Mouse (Mus musculus) neural tube, embryonic 14.5 days (tissue): ENCODE measurements at regions not wholly inside any gene's neighbourhood (a gene's known extent, or its start where the extent isn't known, plus 50 kb on each side); places are given as distances from the start of the nearest gene placed in this dataset.
"Not testable (repeated sequence)": the region's sequence is repeated elsewhere in the genome, so short reads cannot be mapped to it uniquely, and the experiment has no call there.

Experiments used
- ATAC-seq: fragments of 200-750 bp; cut with Nextera tagmentation; 2 replicates; pipeline ENCODE4 v1.8.0; 2017; ENCODE audit warnings: low read depth, mild to moderate bottlenecking, moderate TSS enrichment, moderate library complexity
- H3K27ac ChIP-seq: fragments of 300-500 bp; sonication (generic); 2 replicates; pipeline ENCODE4 v1.5.1; 2014; ENCODE audit warnings: low read depth, mild to moderate bottlenecking, control low read depth, low read length, moderate library complexity, mixed read lengths
- H3K27me3 ChIP-seq: fragments of 300-500 bp; sonication (generic); 2 replicates; pipeline ENCODE4 v1.6.1; 2014; ENCODE audit warnings: low read length; ENCODE audit not compliant: control insufficient read depth, insufficient read depth
- H3K36me3 ChIP-seq: fragments of 300-500 bp; sonication (generic); 2 replicates; pipeline ENCODE4 v1.6.1; 2014; ENCODE audit warnings: low read length, mixed read lengths; ENCODE audit not compliant: control insufficient read depth, insufficient read depth
- H3K4me1 ChIP-seq: fragments of 300-500 bp; sonication (generic); 2 replicates; pipeline ENCODE4 v1.6.1; 2014; ENCODE audit warnings: low read length; ENCODE audit not compliant: control insufficient read depth, insufficient read depth
- H3K4me2 ChIP-seq: fragments of 300-500 bp; sonication (generic); 2 replicates; pipeline ENCODE4 v1.6.1; 2014; ENCODE audit warnings: mild to moderate bottlenecking, low read depth, low read length, control low read depth
- H3K4me3 ChIP-seq: fragments of 300-500 bp; sonication (generic); 2 replicates; pipeline ENCODE4 v1.5.1; 2014; ENCODE audit warnings: low read depth, low read length, control low read depth, mixed read lengths
- H3K9ac ChIP-seq: fragments of 300-500 bp; sonication (generic); replicated peaks from 2 replicates; pipeline ENCODE4 v1.6.1; 2014; ENCODE audit warnings: low read depth, mild to moderate bottlenecking, control low read depth, low read length, mixed read lengths
- H3K9me3 ChIP-seq: fragments of 300-500 bp; sonication (generic); 2 replicates; pipeline ENCODE4 v1.6.1; 2016; ENCODE audit warnings: low read length; ENCODE audit not compliant: control insufficient read depth
- WGBS: fragments of 180-500 bp; shearing (Covaris S2); extraction: QIAGEN DNeasy Blood & Tissue Kit; methylation state at CpG from one replicate; pipeline ENCODE4 v1.1.7; 2014; 5-methylcytosine and 5-hydroxymethylcytosine counted together

DNA sequence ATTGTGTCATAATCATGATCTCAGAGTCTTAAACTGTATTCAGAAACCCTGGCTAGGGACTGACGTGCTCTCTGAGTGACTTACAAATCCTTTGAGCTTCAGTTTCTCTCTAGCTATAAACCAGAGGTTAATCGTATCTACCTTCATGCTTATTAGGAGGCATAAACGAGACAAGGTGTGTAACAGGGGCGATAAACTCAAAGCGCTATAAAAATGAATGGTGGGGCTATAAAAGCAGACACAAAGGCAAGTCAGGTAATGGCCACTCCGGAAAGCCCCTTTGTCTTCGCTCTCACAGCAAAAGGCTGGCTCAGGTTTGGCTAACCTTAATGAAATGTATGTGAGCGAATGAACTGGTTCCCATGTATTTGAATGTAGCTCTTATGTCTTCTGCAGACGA lies 94.6 kb downstream of the Gm9817 start:
- H3K4me2 ChIP-seq = no peak overlapping the region
- no peak for ATAC-seq

DNA sequence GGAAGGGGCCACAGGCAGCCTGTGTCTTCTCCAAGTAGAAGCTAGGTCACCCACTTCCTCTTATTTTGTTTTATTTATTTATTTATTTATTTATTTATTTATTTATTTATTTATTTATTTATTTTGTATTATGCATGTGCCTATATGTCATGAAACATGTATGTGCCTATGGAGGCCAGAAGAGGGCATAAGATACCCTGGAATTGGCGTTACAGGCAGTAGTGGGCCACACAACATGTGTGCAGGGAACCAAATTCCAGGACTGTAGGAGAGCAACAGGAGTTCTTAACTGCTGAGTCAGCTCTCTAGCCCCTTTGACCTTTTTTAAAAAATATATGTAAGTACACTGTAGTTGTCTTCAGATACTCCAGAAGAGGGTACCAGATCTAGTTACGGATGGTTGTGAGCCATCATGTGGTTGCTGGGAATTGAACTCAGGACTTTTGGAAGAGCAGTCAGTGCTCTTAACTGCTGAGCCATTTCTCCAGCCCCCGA lies 97.3 kb downstream of the Gm9817 start:
- H3K27ac ChIP-seq, H3K4me2 ChIP-seq, ATAC-seq, H3K4me3 ChIP-seq, H3K27me3 ChIP-seq, H3K36me3 ChIP-seq, H3K9ac ChIP-seq, H3K4me1 ChIP-seq, H3K9me3 ChIP-seq: not testable (repeated sequence)
- 89% methylated on average over 3 of the region's 3 CpGs for WGBS

More for the DNA sequence above, 94.6 kb downstream of the Gm9817 start:
- 24% methylated on average over 9 of the region's 9 CpGs for WGBS
- Histone ChIP-seq H3K36me3 (no peaks in the 10 kb centered on the region), H3K27ac (no peak overlapping the region; the same call in 1 of the 2 replicates), H3K4me3 (no peak overlapping the region), H3K9ac (no peak overlapping the region), H3K27me3 (no peaks in the 10 kb centered on the region), H3K9me3 (no peaks in the 10 kb centered on the region; the same call in 1 of the 2 replicates), H3K4me1 (no peaks in the 10 kb centered on the region)

DNA sequence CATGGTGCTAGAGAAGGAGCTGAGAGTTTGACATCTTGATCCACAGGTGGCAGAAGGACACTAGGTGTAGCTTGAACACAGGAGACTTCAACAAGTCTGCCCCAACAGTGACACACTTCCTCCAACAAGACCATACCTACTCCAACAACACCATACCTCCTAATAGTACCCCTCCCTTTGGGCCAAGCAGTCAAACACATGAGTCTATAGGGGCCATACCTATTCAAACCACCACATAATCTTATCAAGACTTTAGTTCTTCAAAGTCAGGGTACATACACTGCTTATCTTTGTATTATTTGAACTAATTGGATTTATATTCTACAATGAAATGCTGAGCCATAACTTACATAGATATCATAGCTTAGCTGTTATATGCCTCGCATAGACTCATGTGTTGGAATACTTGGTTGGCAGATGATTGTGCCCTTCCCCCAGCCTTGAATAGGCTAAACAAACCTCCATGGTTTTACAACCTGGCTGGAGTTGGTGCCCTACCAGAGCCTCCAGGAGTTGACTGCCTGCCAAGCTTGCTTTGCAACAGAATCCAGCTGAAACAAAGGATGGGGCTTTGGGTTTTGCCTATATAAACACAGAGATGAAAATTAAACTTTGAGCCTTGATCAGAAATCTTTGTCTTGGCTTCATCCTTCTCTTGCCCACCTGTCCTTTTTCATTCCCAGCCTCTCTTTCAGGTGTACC lies 103.2 kb downstream of the Gm9817 start:
- Histone ChIP-seq H3K27ac (no peak overlapping the region), H3K4me1 (no peaks in the 10 kb centered on the region), H3K4me2 (no peak overlapping the region), H3K27me3 (no peaks in the 10 kb centered on the region), H3K9ac (no peak overlapping the region), H3K4me3 (no peak overlapping the region), H3K36me3 (no peaks in the 10 kb centered on the region), H3K9me3 (no peaks in the 10 kb centered on the region)
- 98% methylated on average over 1 of the region's 1 CpGs for WGBS
- ATAC-seq = no peak

DNA sequence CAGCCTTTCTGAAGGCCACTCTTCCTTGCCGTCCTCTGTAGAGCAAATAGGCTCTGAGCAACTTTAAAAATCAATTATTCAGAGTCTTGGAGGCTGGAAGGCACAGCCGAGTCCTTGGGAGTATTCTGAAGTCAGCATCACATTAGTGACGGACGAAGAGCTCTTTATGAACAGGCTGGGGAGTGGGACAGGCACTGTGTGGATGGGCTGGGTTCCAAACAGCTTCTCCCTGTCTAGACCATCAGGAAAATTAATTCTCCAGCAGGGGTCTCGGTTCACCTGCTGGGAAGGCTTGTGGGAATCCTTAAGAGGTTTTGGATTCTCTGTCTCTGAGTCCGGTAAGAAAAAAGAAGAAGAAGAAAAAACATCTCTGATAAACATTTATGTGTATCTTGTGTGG lies 110.9 kb downstream of the Gm9817 start:
- peak; percentile 73; the same call in 1 of the 2 replicates for ATAC-seq
- Histone ChIP-seq H3K9me3 (no peaks in the 10 kb centered on the region), H3K27ac (no peak overlapping the region), H3K4me1 (peaks cover 3% of the 10 kb centered on the region; the same call in 1 of the 2 replicates), H3K9ac (no peak overlapping the region), H3K27me3 (no peaks in the 10 kb centered on the region), H3K4me2 (no peak overlapping the region), H3K36me3 (no peaks in the 10 kb centered on the region), H3K4me3 (no peak overlapping the region)
- 25% methylated on average over 6 of the region's 6 CpGs for WGBS

DNA sequence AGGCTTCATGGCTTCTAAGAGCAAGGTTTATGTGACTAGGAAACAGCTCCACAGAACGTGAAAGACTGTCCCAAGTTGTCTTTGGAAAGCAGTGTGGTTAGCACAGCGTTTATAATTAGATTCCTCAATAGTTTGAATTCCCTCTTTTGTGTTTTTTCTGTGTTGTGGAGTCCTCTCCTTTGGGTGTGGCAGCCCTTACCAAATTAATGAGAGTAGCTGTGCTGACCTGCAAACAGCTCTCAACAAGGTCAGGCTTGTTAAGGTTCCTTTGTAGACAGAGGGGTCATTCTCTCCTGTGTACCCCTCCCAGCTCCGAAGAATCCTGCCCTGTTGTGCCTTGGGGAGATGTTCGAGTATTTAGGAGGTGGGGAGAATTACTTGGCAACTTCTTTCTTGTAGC lies 111.7 kb downstream of the Gm9817 start:
- no peak for ATAC-seq
- H3K4me2 ChIP-seq = no peak overlapping the region
- no peaks in the 10 kb centered on the region for H3K36me3 ChIP-seq
- H3K9ac ChIP-seq = no peak overlapping the region
- peaks cover 3% of the 10 kb centered on the region; the same call in 1 of the 2 replicates for H3K4me1 ChIP-seq
- H3K27me3 ChIP-seq = no peaks in the 10 kb centered on the region
- no peak overlapping the region for H3K27ac ChIP-seq
- no peak overlapping the region for H3K4me3 ChIP-seq
- H3K9me3 ChIP-seq = no peaks in the 10 kb centered on the region
- WGBS = 57% methylated on average over 4 of the region's 4 CpGs

DNA sequence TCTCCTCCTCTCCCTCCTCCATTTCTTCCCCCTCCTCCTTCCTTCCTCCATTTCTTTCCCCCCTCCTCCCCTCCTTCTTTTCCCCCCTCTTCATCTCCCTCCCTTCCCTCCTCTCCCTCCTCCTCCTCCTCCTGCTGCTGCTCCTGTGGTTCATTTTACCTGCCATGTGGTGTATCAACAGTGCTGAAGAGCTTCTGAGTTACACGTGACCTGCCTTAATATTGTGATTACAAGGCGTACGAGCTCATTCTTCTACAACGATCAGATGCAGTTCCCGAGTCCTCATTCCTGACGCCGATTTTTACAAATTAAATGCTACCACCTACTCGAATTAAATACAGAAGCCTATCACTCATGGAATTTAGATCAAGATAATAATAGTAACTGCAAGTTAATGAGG lies 113.6 kb downstream of the Gm9817 start:
- Histone ChIP-seq H3K4me2 (no peak overlapping the region), H3K36me3 (no peaks in the 10 kb centered on the region)

DNA sequence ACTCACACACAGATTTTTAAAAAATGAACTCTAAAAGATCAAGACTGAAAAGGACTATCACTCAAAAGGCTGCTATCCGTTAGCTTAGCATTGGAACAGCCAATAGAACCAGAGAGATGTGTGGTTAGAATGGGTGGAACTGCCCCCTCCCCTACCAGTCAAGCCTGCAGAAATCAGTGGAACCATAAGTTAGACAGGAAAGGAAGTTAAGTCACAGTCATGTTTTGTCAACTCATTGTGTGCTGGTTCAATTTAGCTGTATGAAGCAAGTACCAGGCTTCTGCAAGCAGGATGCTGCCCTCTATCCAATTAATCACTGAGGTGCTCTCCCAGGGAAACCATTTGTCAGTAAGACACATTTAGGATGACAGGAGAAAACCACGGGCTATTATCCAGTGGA lies 117.1 kb downstream of the Gm9817 start:
- 70% methylated on average over 2 of the region's 2 CpGs for WGBS
- ATAC-seq = no peak
- no peak overlapping the region for H3K4me3 ChIP-seq

More for the DNA sequence above, 113.6 kb downstream of the Gm9817 start:
- H3K9ac ChIP-seq = no peak overlapping the region
- H3K4me3 ChIP-seq = no peak overlapping the region
- ATAC-seq = no peak
- H3K9me3 ChIP-seq = no peaks in the 10 kb centered on the region
- 48% methylated on average over 8 of the region's 8 CpGs for WGBS
- H3K27ac ChIP-seq = no peak overlapping the region
- no peaks in the 10 kb centered on the region for H3K27me3 ChIP-seq
- peaks cover 3% of the 10 kb centered on the region; the same call in 1 of the 2 replicates for H3K4me1 ChIP-seq

DNA sequence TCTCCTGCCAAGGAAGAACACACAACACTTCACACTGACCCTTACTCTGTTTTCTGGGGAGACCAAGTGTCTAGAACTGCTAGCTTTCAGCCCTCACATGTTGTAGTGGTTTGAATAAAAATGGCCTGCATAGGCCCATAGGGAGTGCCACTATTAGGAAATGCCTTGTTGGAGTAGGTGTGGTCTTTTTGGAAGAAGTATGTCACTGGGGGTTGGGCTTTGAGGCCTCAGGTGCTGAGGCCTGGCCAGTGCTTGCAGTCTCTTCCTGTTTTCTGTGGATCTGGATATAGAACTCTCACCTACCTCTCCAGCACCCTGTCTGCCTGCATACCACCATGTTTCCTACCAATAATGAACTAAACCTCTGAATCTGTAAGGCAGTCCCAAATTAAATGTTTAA lies 117.9 kb downstream of the Gm9817 start:
- H3K4me2 ChIP-seq = no peak overlapping the region
- no peaks in the 10 kb centered on the region for H3K27me3 ChIP-seq
- ATAC-seq = no peak
- H3K4me3 ChIP-seq = no peak overlapping the region
- no peak overlapping the region for H3K9ac ChIP-seq
- H3K9me3 ChIP-seq = no peaks in the 10 kb centered on the region
- H3K27ac ChIP-seq = no peak overlapping the region
- H3K4me1 ChIP-seq = no peaks in the 10 kb centered on the region
- no peaks in the 10 kb centered on the region for H3K36me3 ChIP-seq

More for the DNA sequence above, 117.1 kb downstream of the Gm9817 start:
- Histone ChIP-seq H3K27ac (no peak overlapping the region), H3K36me3 (no peaks in the 10 kb centered on the region), H3K4me1 (no peaks in the 10 kb centered on the region), H3K9ac (no peak overlapping the region), H3K4me2 (no peak overlapping the region), H3K27me3 (no peaks in the 10 kb centered on the region), H3K9me3 (no peaks in the 10 kb centered on the region)

DNA sequence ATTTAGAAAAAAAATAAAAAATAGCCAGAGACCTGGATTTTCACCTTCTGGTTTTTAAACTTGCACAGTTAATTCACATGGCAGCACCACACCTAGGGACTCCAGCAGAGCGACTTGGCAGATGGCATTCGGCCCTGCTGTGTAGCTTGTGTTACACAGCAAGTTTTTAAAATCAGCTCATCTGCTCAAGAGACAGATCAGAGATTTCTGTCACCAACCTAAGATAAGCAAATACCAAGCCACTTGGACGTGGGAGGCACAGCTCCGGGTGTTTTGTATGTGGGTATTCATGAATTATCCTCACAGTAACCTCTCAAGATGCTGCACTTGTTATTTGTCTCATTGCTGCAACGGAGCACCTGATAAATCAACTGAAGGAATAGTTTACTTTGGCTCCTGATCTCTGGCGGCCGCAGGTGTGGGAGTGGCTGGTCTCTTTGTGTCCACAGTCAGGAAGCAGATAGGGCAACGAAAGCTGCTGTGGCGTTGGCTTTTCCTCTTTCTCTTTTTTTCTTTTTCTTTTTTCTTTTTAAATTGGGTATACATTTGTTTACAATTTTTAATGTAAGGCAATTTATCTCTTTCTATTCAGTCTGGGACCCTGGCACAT lies 122.1 kb downstream of the Gm9817 start:
- Histone ChIP-seq H3K27ac (no peak overlapping the region), H3K27me3 (no peaks in the 10 kb centered on the region), H3K4me3 (no peak overlapping the region), H3K36me3 (no peaks in the 10 kb centered on the region), H3K9ac (no peak overlapping the region), H3K4me1 (no peaks in the 10 kb centered on the region), H3K9me3 (no peaks in the 10 kb centered on the region), H3K4me2 (no peak overlapping the region)
- no peak for ATAC-seq
- 78% methylated on average over 9 of the region's 9 CpGs for WGBS
